Mouse (Mus musculus): ENCODE measurements around the gene Ear1.
"Not testable (repeated sequence)": the region's sequence is repeated elsewhere in the genome, so short reads cannot be mapped to it uniquely, and the experiment has no call there.

Gene Ear1

GRCm38 (mm10) chr14:43796905-43797470 is 78.3 kb downstream of the Ear1 start:
- DNase-seq (ENCODE audit: low spot score) = not testable (repeated sequence)

GRCm38 (mm10) chr14:43796069-43796904 is 79.0 kb downstream of the Ear1 start:
- DNase-seq (ENCODE audit: low spot score) = no peak

- DNase-seq (ENCODE audit: low spot score) = not testable (repeated sequence)
These were observed 81.5 kb downstream of the Ear1 start for GRCm38 (mm10) chr14:43793811-43794210.

GRCm38 (mm10) chr14:43784645-43785044 is 90.7 kb downstream of the Ear1 start, which contains the start of gene Gm8180:
Gm8180 (minus strand) TSS chr14:43784745.
- DNase-seq (ENCODE audit: low spot score) = not testable (repeated sequence)

All from retina, embryonic 14.5 days (tissue).